Mouse (Mus musculus): Measurements from ENCODE around the gene Slc17a3. TPM values are rescaled to one million over a fixed set of nuclear protein-coding genes. Genes with fewer than 3 reads are reported as not detected.

Gene Slc17a3
- total RNA-seq (2017) = not detected in 3 replicates

GRCm38 (mm10) chr13:23839308-23839707, at the start of gene Slc17a3:
Gene Slc17a3 (plus strand): TSS chr13:23839434.
- no peak for ATAC-seq (replicated peaks; ENCODE audit: insufficient number of reproducible peaks, low FRiP score, low TSS enrichment, poor library complexity, severe bottlenecking)

GRCm38 (mm10) chr13:23792520-23792919, 46.7 kb upstream of the Slc17a3 start:
- peak; percentile 80 for ATAC-seq (replicated peaks; ENCODE audit: insufficient number of reproducible peaks, low FRiP score, low TSS enrichment, poor library complexity, severe bottlenecking)

GRCm38 (mm10) chr13:23799405-23799804, 39.8 kb upstream of the Slc17a3 start:
- peak; percentile 94 for ATAC-seq (replicated peaks; ENCODE audit: insufficient number of reproducible peaks, low FRiP score, low TSS enrichment, poor library complexity, severe bottlenecking)

DNA sequence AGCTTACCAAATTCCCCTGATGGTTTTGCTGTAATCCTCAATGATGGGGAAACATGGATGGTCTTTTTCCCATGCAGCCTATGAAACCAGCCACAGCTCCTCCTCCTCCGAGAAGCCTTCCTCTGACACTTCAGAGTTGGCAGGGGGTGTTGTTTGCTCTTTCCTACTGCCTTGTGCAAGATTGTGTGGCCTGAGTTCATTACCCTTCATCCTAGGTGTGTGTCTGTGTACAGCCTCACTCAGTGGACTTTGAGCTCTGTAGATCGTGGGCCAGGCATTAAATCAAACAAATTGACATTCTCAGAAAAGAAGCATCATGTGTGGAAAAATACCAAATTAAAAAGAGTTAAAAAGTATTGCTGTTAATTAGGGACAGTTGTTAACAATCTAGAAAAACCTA, 34.7 kb upstream of the Slc17a3 start:
- ATAC-seq (replicated peaks; ENCODE audit: insufficient number of reproducible peaks, low FRiP score, low TSS enrichment, poor library complexity, severe bottlenecking) = no peak

DNA sequence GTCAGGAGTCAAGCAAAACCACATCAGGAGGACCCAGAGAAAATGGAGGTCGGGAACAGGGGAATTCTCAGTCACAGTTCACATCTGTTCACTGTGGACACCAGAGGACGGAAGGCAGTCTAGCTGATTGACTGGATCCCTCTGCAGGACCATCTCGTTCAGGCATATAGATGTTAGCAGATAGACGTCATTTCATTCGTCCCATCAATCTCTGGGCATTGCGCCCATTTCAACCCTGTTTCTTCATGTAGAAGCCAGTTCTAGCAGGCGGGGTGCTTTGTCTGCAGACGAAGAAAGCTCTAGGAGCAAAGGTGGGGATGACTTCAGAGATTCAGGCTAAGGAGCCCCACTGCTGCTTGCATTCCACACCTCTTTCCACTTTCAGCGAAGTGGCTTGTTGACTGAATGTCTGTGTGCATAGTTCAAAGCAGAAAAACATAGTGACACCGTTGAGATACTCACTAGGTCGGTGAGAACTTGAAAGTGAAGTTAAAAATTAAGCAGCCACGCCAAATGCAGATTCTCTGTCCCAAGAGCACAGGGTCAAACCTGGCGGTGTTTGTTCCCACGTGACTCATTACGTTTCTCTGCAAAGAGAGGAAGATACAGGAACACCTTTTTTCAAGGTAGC, 32.7 kb upstream of the Slc17a3 start, which contains the start of gene Slc17a2:
Gene Slc17a2 (plus strand): TSS at position 572 of the 631 bp plus-strand sequence.
- ATAC-seq (replicated peaks; ENCODE audit: insufficient number of reproducible peaks, low FRiP score, low TSS enrichment, poor library complexity, severe bottlenecking) = no peak

DNA sequence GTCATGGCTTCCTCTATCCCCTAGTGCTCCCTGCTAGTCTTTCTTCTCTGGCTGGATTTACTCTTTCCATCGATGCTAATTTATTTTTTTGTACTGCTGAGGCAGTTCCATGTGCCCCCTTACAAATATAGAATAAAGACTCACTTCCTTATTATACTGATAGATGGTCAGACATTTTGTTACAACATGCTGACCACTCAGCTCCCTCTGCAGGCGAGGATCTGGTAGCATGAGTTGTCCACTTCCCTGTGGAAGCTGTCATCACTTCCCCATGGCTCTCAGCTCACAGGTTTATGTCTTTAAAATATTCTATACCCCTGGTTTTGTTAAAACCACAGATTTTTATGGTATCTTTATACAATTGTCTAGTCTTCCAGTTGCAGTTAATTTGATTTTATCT, 23.1 kb upstream of the Slc17a3 start:
- ATAC-seq (replicated peaks; ENCODE audit: insufficient number of reproducible peaks, low FRiP score, low TSS enrichment, poor library complexity, severe bottlenecking) = peak; percentile 73

- no peak for ATAC-seq (replicated peaks; ENCODE audit: insufficient number of reproducible peaks, low FRiP score, low TSS enrichment, poor library complexity, severe bottlenecking)
Observed at GRCm38 (mm10) chr13:23820179-23820940, 18.9 kb upstream of the Slc17a3 start.

DNA sequence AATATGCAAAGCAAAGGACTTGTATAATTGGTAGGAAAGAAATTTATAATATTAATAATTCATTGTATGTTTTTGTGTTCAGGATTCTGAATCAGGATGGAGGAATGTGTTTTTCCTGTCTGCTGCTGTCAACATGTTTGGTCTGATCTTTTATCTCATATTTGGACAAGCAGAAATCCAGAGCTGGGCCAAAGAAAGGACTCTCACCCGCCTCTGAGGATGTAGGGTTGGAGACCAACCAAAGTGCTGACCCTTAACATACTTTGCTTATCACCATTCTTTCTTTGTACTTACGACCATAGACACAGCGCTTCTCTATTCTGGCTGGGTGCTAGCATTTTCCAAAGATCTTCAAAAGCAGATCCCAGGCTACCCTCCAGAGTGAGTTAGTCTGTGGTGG, 17.0 kb upstream of the Slc17a3 start:
- ATAC-seq (replicated peaks; ENCODE audit: insufficient number of reproducible peaks, low FRiP score, low TSS enrichment, poor library complexity, severe bottlenecking) = no peak

GRCm38 (mm10) chr13:23826606-23827005, 12.6 kb upstream of the Slc17a3 start:
- ATAC-seq (replicated peaks; ENCODE audit: insufficient number of reproducible peaks, low FRiP score, low TSS enrichment, poor library complexity, severe bottlenecking) = no peak

GRCm38 (mm10) chr13:23833053-23833452, 6.2 kb upstream of the Slc17a3 start:
- no peak for ATAC-seq (replicated peaks; ENCODE audit: insufficient number of reproducible peaks, low FRiP score, low TSS enrichment, poor library complexity, severe bottlenecking)

GRCm38 (mm10) chr13:23834836-23835235, 4.4 kb upstream of the Slc17a3 start:
- no peak for ATAC-seq (replicated peaks; ENCODE audit: insufficient number of reproducible peaks, low FRiP score, low TSS enrichment, poor library complexity, severe bottlenecking)

DNA sequence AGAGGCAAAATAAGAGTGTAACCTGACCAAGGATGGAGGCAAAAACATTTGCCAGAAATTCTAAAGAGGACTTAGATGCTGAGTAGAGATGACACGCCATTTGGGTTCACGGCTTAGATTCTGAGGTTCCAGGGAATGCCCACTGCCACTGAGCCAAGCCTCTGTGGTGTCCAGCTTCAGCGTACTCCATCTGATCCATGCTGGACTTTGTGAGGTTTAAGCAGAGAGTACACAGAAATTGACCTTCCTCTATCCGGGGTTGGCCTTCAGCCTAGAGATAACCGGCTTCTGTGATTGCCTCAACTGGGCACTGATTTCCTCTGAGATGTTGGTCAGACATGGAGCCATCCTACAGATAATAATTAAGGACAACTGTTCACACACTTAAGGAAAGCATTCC, 2.6 kb upstream of the Slc17a3 start:
- ATAC-seq (replicated peaks; ENCODE audit: insufficient number of reproducible peaks, low FRiP score, low TSS enrichment, poor library complexity, severe bottlenecking) = no peak

GRCm38 (mm10) chr13:23845851-23846250, 6.6 kb downstream of the Slc17a3 start:
- ATAC-seq (replicated peaks; ENCODE audit: insufficient number of reproducible peaks, low FRiP score, low TSS enrichment, poor library complexity, severe bottlenecking) = no peak

DNA sequence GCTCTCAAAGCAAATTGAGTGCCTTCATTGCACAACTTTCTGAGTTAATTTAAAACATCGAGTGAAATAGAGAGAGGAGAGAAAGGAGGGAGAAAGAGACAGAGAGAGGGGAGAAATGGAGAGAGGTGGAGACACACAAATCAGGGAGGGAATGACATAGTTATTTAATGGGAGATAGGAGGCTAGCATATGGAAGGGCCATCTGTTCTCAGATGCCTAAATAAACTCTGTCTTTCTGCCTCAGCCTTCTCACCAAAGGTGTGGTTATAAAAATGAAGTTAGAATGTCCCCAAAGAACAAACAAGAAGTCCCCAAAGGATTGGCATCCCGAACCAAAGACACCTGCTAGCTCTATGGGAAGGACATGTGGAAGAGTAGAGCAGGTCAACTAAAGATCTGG, 10.1 kb downstream of the Slc17a3 start:
- no peak for ATAC-seq (replicated peaks; ENCODE audit: insufficient number of reproducible peaks, low FRiP score, low TSS enrichment, poor library complexity, severe bottlenecking)

GRCm38 (mm10) chr13:23856401-23856800, 17.2 kb downstream of the Slc17a3 start:
- no peak for ATAC-seq (replicated peaks; ENCODE audit: insufficient number of reproducible peaks, low FRiP score, low TSS enrichment, poor library complexity, severe bottlenecking)

DNA sequence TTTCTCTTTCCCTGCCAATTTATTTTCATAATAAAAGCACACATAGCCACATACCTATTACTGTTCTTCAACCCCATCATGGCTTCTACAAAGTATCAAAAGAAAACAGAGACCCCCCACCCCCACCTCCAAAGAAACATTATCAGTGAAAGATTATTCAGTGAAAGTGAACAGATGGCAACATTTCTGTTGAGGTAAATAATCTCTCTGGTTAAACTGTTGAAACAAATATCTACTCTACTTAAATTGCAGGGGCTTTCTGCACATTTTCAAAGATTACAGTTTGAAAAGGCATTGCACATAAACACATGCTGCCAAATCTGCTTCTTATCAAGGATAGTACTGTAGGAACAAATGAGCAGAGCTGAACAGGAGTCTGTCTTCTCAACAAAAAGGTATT, 22.6 kb downstream of the Slc17a3 start:
- no peak for ATAC-seq (replicated peaks; ENCODE audit: insufficient number of reproducible peaks, low FRiP score, low TSS enrichment, poor library complexity, severe bottlenecking)

DNA sequence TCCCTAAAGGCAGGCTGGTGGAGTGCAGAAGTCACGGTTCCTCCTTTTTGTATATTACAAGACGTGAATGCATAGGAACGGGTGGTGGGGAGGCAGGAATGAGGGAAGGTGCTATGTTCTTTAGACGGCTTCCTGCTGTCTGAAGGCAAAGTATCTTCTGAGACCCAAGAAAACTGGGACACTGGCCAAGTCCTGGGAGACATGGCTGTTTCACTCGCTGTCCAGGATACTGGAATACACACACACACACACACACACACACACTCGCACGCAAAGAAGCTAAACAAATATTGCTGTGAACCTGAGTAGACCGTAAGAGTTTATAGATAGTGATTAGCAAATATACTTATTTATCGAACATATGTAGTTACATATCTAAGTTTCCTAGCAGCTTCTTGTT, 25.5 kb downstream of the Slc17a3 start:
- no peak for ATAC-seq (replicated peaks; ENCODE audit: insufficient number of reproducible peaks, low FRiP score, low TSS enrichment, poor library complexity, severe bottlenecking)

GRCm38 (mm10) chr13:23866086-23866710, 27.0 kb downstream of the Slc17a3 start:
- no peak for ATAC-seq (replicated peaks; ENCODE audit: insufficient number of reproducible peaks, low FRiP score, low TSS enrichment, poor library complexity, severe bottlenecking)

DNA sequence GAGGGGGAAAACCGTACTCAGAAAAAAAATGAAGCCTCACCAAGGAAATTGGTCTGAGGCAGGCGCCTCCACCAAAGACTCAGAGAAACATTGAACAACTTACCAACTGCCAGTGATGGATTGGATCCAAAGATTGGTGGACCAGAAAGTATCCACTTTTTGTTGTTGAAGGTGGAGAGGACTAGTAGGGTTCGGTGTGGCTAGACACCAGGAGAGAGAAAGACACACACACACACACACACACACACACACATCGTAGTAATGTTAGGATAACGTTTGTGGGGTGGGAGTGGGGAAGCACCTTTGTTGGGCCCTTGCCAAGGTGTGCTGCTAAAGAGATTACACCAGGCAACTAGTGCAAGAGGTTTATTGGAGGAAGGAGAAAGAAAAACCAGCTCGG, 27.8 kb downstream of the Slc17a3 start:
- ATAC-seq (replicated peaks; ENCODE audit: insufficient number of reproducible peaks, low FRiP score, low TSS enrichment, poor library complexity, severe bottlenecking) = no peak

- ATAC-seq (replicated peaks; ENCODE audit: insufficient number of reproducible peaks, low FRiP score, low TSS enrichment, poor library complexity, severe bottlenecking) = no peak
Observed at GRCm38 (mm10) chr13:23867405-23867804, 28.2 kb downstream of the Slc17a3 start, which contains the start of gene Slc17a1. Gene Slc17a1 (plus strand): TSS chr13:23867750.
